Mouse (Mus musculus) cortical plate, adult 2 months (tissue): ENCODE measurements around the gene Syna. TPM values are rescaled to one million over a fixed set of nuclear protein-coding genes. Genes with fewer than 3 reads are reported as not detected.

ENCODE experiments used
- H3K27ac ChIP-seq: fragments of 200-500 bp; 2 replicates; pipeline ENCODE4 v1.5.1; 2012; ENCODE audit warnings: low read length, control low read depth, inconsistent platforms; ENCODE audit not compliant: insufficient read depth
- H3K4me1 ChIP-seq: fragments of 200-500 bp; 2 replicates; pipeline ENCODE4 v1.6.1; 2011; ENCODE audit warnings: low read length; ENCODE audit not compliant: control insufficient read depth, insufficient read depth
- H3K4me3 ChIP-seq: fragments of 200-500 bp; 2 replicates; pipeline ENCODE4 v1.5.1; 2011; ENCODE audit warnings: mild to moderate bottlenecking, low read length, control low read depth; ENCODE audit not compliant: insufficient read depth
- CTCF ChIP-seq: fragments of 200-500 bp; IDR thresholded peaks from 2 replicates; pipeline ENCODE4 v1.5.1; 2011; ENCODE audit warnings: mild to moderate bottlenecking, control low read depth, low read length; ENCODE audit not compliant: insufficient read depth; ENCODE audit errors: extremely low read depth
- POLR2A ChIP-seq: fragments of 200-500 bp; IDR thresholded peaks from 2 replicates; pipeline ENCODE4 v1.6.1; 2011; ENCODE audit warnings: mild to moderate bottlenecking, low read length, control low read depth; ENCODE audit not compliant: insufficient read depth; ENCODE audit errors: extremely low read depth
- polyA plus RNA-seq: library from polyadenylated mRNA; depleted of rRNA; stranded (reverse); fragments of >200 nt; gene quantifications from 2 replicates; pipeline ENCODE4 v1.2.3, GENCODE M21; 2012; rRNA removed

The Syna gene
- 0.06 and 0.49 TPM in 2 replicates for polyA plus RNA-seq

GRCm38 (mm10) chr5:134560071-134560449 is at the start of gene Syna:
Gene Syna (minus strand): TSS chr5:134560171.
- TF ChIP-seq POLR2A, result no peak
- TF ChIP-seq CTCF, result no peak
- Histone ChIP-seq H3K27ac (no peak within 1 kb of the TSS), H3K4me3 (no peak within 1 kb of the TSS), H3K4me1 (0 out of 2 replicates have a peak, but pooled peaks cover 3% of the 10 kb centered on the region)

- Histone ChIP-seq H3K4me1 (0 out of 2 replicates have a peak, but pooled peaks cover 2% of the 10 kb centered on the region), H3K4me3 (no peak overlapping the region), H3K27ac (no peak overlapping the region)
- TF ChIP-seq POLR2A, result no peak
Observed at GRCm38 (mm10) chr5:134607121-134607520, 47.1 kb upstream of the Syna start.

GRCm38 (mm10) chr5:134606314-134606713 is 46.3 kb upstream of the Syna start:
- TF ChIP-seq POLR2A (no peak), CTCF (0 out of 2 replicates have a peak, but pooled peaks have one; percentile 5)

GRCm38 (mm10) chr5:134604376-134604775 is 44.4 kb upstream of the Syna start:
- H3K4me3 ChIP-seq, result no peak overlapping the region
- no peaks in the 10 kb centered on the region for H3K4me1 ChIP-seq
- TF ChIP-seq POLR2A, result no peak
- no peak for TF ChIP-seq CTCF
- H3K27ac ChIP-seq, result no peak overlapping the region

More at GRCm38 (mm10) chr5:134606314-134606713, 46.3 kb upstream of the Syna start:
- Histone ChIP-seq H3K4me3 (no peak overlapping the region), H3K27ac (no peak overlapping the region), H3K4me1 (no peaks in the 10 kb centered on the region)

GRCm38 (mm10) chr5:134597711-134598110 is 37.7 kb upstream of the Syna start:
- Histone ChIP-seq H3K4me3 (no peak overlapping the region), H3K4me1 (no peaks in the 10 kb centered on the region), H3K27ac (0 out of 2 replicates have a peak overlapping the region, but pooled peaks have one; percentile 11)
- no peak for TF ChIP-seq POLR2A
- TF ChIP-seq CTCF, result no peak

- no peak overlapping the region for H3K27ac ChIP-seq
- TF ChIP-seq POLR2A (no peak), CTCF (no peak)
Observed at GRCm38 (mm10) chr5:134593093-134593492, 33.1 kb upstream of the Syna start.

DNA sequence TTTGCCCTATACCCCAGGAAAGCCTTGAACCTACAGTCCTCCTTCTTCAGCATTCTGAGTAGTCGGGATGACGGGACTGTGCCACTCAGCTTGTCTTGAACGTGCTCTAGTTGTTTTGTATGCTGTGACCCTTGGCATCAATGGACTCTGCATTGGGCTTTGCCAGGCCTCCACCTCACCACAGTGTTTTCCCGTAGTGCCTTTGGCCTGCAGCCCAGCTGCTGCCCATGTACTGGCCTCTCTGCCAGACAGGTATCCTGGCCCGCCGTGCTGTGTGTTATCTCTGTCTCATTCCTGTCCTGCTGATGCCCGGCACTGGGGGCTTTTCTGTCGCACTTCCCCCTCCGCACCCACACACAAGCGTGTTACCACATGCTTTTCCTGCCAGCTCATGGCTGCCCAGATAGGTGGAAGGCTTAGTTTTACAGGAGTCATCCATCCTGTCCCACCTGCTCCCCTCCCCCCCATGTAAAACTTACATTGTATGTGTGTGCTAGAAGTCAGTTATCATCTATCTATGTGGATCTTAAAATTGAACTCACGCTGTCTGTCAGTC is 32.1 kb upstream of the Syna start:
- Histone ChIP-seq H3K27ac (no peak overlapping the region), H3K4me3 (no peak overlapping the region), H3K4me1 (no peaks in the 10 kb centered on the region)
- TF ChIP-seq CTCF, result no peak
- no peak for TF ChIP-seq POLR2A

More at GRCm38 (mm10) chr5:134593093-134593492, 33.1 kb upstream of the Syna start:
- H3K4me1 ChIP-seq, result no peaks in the 10 kb centered on the region
- no peak overlapping the region for H3K4me3 ChIP-seq

- H3K4me3 ChIP-seq, result no peak overlapping the region
- H3K4me1 ChIP-seq, result no peaks in the 10 kb centered on the region
- TF ChIP-seq POLR2A (no peak), CTCF (no peak)
- H3K27ac ChIP-seq, result no peak overlapping the region
Observed at GRCm38 (mm10) chr5:134589900-134590299, 29.9 kb upstream of the Syna start.

DNA sequence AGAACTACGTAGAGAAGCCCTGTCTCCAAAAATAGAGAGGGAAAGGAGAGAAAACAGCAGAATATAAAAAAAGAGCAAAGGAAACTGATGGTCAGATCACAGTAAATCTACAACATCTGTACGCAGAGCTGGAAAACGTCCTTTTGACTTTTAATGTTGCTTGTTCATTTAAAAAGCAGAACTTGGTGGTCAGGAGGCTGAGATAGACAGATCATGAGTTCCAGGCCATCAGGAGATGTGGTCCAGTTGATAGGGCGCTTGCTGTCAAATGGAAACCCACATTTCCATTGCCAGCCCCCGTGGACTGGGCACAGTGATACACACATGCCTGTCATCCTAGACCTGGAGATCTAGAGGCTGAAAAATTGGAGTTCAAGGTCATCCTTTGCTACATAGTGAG is 24.8 kb upstream of the Syna start:
- TF ChIP-seq POLR2A (no peak), CTCF (no peak)
- H3K4me1 ChIP-seq, result no peaks in the 10 kb centered on the region
- no peak overlapping the region for H3K27ac ChIP-seq
- H3K4me3 ChIP-seq, result no peak overlapping the region

DNA sequence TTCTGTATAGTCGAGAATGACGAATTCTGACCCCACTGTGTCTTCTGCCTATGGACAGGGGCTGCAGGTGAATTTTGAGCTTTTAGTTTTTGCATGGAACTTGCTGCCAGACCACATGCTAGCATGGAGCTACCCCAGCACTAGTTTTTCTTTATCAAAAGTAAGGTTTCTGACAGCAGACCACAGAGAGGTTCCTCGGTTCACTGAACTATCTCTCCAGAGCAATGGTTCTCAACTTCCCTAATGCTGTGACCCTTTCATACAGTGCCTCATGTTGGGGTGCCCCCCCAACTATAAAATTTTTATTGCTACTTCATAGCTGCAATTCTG is 23.9 kb upstream of the Syna start:
- TF ChIP-seq CTCF, result no peak
- TF ChIP-seq POLR2A, result no peak
- H3K4me3 ChIP-seq, result no peak overlapping the region
- no peak overlapping the region for H3K27ac ChIP-seq
- H3K4me1 ChIP-seq, result no peaks in the 10 kb centered on the region
